Mouse (Mus musculus): ENCODE results near the gene Gm21969. TPM values are rescaled to one million over a fixed set of nuclear protein-coding genes. Genes with fewer than 3 reads are reported as not detected.

Gm21969 gene
- polyA plus RNA-seq, 2 experiments = 0.03 TPM; not detected in 1

DNA sequence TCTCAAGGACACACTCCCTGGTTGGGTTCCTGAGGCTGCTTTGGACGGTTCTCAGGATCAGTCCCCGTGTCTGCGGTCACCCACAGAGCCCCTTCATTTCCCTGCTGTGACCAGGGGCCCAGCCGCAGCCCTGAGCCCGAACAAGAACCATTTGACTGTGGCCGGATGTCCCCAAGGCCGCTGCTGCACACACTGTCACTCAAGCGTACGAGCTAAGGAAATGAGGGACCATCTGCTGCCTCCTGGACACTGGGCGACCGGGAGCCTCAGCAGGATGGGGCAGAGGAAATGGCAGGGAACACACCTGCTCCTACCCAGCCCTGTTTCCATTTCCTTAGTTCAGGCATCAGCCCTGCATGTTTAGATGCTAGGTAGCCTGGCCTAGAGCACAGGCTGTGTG, 47.9 kb downstream of the Gm21969 start:
- no peaks in the 10 kb centered on the region for H3K36me3 ChIP-seq (ENCODE audit: control insufficient read depth, insufficient read depth, low read length)
- no peaks in the 10 kb centered on the region for H3K27me3 ChIP-seq (ENCODE audit: control insufficient read depth, insufficient read depth, low read length)
- H3K4me3 ChIP-seq (replicated peaks; ENCODE audit: low read length) = no peak overlapping the region
- WGBS = 81% methylated on average over 11 of the region's 11 CpGs
- H3K4me2 ChIP-seq (replicated peaks; ENCODE audit: low read depth, low read length, severe bottlenecking) = no peak overlapping the region
- H3K4me1 ChIP-seq (ENCODE audit: control insufficient read depth, insufficient read depth, low read length) = no peaks in the 10 kb centered on the region
- TF ChIP-seq POLR2A (IDR thresholded peaks at IDR 0.05; ENCODE audit: borderline replicate concordance, extremely low read depth, insufficient read depth, insufficient read length) = no peak
- no peak overlapping the region for H3K9ac ChIP-seq (ENCODE audit: low read depth, low read length, severe bottlenecking)
- DNase-seq (ENCODE audit: low spot score) = no peak
- H3K27ac ChIP-seq (replicated peaks; ENCODE audit: low read depth, low read length) = no peak overlapping the region
- H3K9me3 ChIP-seq (ENCODE audit: control insufficient read depth, low read length) = no peaks in the 10 kb centered on the region
- ATAC-seq (ENCODE audit: low FRiP score, low read depth) = no peak

DNA sequence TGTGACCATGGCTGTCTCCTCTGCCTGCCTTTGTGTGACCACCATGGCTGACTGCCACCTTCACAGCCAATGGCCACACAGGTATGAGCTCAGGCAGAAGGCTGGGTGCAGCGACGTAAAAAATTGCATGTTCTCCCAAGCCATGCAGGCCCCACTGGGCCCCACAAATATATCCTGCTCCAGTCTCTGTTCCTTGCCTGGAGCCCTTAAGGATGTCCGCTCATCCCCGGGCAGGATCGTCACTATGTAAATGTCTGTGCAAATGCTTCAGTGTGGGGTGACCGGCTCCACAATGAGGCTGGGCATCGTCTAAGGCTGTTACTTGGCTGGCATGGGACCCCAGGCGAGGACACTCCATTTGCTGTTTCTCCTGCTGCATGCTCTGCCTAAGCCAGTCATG, 50.3 kb downstream of the Gm21969 start, which contains the start of gene Tas1r2:
TSS of gene Tas1r2 (plus strand) at position 301 of the 400 bp plus-strand sequence.
- TF ChIP-seq POLR2A (IDR thresholded peaks at IDR 0.05; ENCODE audit: borderline replicate concordance, extremely low read depth, insufficient read depth, insufficient read length) = no peak
- WGBS = 82% methylated on average over 8 of the region's 8 CpGs
- Histone ChIP-seq H3K9me3 (ENCODE audit: control insufficient read depth, low read length) (no peaks in the 10 kb centered on the region), H3K4me2 (replicated peaks; ENCODE audit: low read depth, low read length, severe bottlenecking) (no peak within 1 kb of the TSS), H3K4me1 (ENCODE audit: control insufficient read depth, insufficient read depth, low read length) (no peaks in the 10 kb centered on the region), H3K27me3 (ENCODE audit: control insufficient read depth, insufficient read depth, low read length) (no peaks in the 10 kb centered on the region), H3K36me3 (ENCODE audit: control insufficient read depth, insufficient read depth, low read length) (no peaks in the 10 kb centered on the region), H3K9ac (ENCODE audit: low read depth, low read length, severe bottlenecking) (no peak within 1 kb of the TSS), H3K27ac (replicated peaks; ENCODE audit: low read depth, low read length) (no peak within 1 kb of the TSS), H3K4me3 (replicated peaks; ENCODE audit: low read length) (no peak within 1 kb of the TSS)
- ATAC-seq (ENCODE audit: low FRiP score, low read depth) (no peak), DNase-seq (ENCODE audit: low spot score) (no peak)

DNA sequence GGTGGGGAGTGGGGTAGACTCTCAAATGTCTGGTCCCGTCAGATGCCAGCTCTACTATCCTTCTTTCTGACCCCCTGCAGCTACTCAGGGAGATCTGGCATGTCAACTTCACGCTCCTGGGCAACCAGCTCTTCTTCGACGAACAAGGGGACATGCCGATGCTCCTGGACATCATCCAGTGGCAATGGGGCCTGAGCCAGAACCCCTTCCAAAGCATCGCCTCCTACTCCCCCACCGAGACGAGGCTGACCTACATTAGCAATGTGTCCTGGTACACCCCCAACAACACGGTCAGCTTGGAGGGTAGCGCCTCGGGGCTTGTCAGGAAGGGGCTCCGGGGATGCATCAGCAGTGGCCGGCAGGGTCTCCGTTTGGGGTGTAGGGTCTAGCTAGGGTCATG, 58.9 kb downstream of the Gm21969 start:
- no peak overlapping the region for H3K4me2 ChIP-seq (replicated peaks; ENCODE audit: low read depth, low read length, severe bottlenecking)
- no peaks in the 10 kb centered on the region for H3K4me1 ChIP-seq (ENCODE audit: control insufficient read depth, insufficient read depth, low read length)
- ATAC-seq (ENCODE audit: low FRiP score, low read depth) = no peak
- no peak overlapping the region for H3K27ac ChIP-seq (replicated peaks; ENCODE audit: low read depth, low read length)
- no peak for DNase-seq (ENCODE audit: low spot score)
- H3K36me3 ChIP-seq (ENCODE audit: control insufficient read depth, insufficient read depth, low read length) = no peaks in the 10 kb centered on the region
- WGBS = 84% methylated on average over 14 of the region's 14 CpGs
- no peaks in the 10 kb centered on the region for H3K27me3 ChIP-seq (ENCODE audit: control insufficient read depth, insufficient read depth, low read length)
- TF ChIP-seq POLR2A (IDR thresholded peaks at IDR 0.05; ENCODE audit: borderline replicate concordance, extremely low read depth, insufficient read depth, insufficient read length) = no peak
- no peak overlapping the region for H3K4me3 ChIP-seq (replicated peaks; ENCODE audit: low read length)
- H3K9me3 ChIP-seq (ENCODE audit: control insufficient read depth, low read length) = 0 out of 2 replicates have a peak, but pooled peaks cover 2% of the 10 kb centered on the region
- no peak overlapping the region for H3K9ac ChIP-seq (ENCODE audit: low read depth, low read length, severe bottlenecking)

DNA sequence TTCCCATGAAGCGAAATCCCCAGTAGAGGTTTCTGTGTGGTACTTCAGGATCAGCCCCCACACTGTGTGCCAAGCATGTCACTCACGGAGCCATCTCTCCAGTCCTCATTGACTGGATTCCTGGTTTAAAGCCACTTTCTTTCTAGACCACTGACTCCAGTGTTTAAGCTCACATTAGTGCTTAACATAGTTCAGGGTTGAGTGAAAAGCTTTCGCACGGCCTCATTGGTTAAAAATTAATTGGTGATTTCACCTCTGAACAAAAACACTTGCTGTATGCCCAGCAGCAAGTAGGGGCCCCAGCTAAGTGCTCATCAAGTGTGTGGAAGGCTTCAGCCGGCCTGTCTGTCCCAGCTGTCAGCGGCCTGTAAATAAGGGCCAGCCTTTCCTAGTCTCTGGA, 64.6 kb downstream of the Gm21969 start:
- no peak for ATAC-seq (ENCODE audit: low FRiP score, low read depth)
- H3K4me1 ChIP-seq (ENCODE audit: control insufficient read depth, insufficient read depth, low read length) = no peaks in the 10 kb centered on the region
- DNase-seq (ENCODE audit: low spot score) = no peak
- H3K36me3 ChIP-seq (ENCODE audit: control insufficient read depth, insufficient read depth, low read length) = no peaks in the 10 kb centered on the region
- H3K4me3 ChIP-seq (replicated peaks; ENCODE audit: low read length) = no peak overlapping the region
- H3K27me3 ChIP-seq (ENCODE audit: control insufficient read depth, insufficient read depth, low read length) = no peaks in the 10 kb centered on the region
- WGBS = 73% methylated on average over 6 of the region's 6 CpGs
- no peak overlapping the region for H3K9ac ChIP-seq (ENCODE audit: low read depth, low read length, severe bottlenecking)
- no peaks in the 10 kb centered on the region for H3K9me3 ChIP-seq (ENCODE audit: control insufficient read depth, low read length)
- no peak overlapping the region for H3K4me2 ChIP-seq (replicated peaks; ENCODE audit: low read depth, low read length, severe bottlenecking)
- no peak overlapping the region for H3K27ac ChIP-seq (replicated peaks; ENCODE audit: low read depth, low read length)
- no peak for TF ChIP-seq POLR2A (IDR thresholded peaks at IDR 0.05; ENCODE audit: borderline replicate concordance, extremely low read depth, insufficient read depth, insufficient read length)

DNA sequence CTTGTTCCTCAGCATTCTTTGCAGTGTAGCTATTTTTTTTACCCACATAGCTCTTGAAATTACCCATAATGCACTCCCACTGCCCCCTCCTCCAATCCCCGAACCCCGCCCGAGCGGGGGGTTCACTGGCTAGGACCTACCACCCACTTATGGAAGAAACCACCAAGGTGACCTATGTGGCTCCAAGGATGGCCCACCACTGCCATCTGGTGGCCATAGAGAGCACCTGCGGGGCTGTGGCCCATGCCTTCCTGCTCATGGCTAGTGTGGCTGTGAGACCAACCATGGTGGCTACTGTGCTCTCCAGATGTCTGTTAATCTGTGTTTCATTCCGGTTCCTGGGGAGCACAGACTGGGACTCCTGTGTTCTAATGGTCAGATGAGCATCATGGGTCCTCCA, 66.9 kb downstream of the Gm21969 start:
- Histone ChIP-seq H3K4me3 (replicated peaks; ENCODE audit: low read length) (no peak overlapping the region), H3K9ac (ENCODE audit: low read depth, low read length, severe bottlenecking) (no peak overlapping the region), H3K4me1 (ENCODE audit: control insufficient read depth, insufficient read depth, low read length) (no peaks in the 10 kb centered on the region), H3K36me3 (ENCODE audit: control insufficient read depth, insufficient read depth, low read length) (no peaks in the 10 kb centered on the region), H3K27ac (replicated peaks; ENCODE audit: low read depth, low read length) (no peak overlapping the region), H3K27me3 (ENCODE audit: control insufficient read depth, insufficient read depth, low read length) (no peaks in the 10 kb centered on the region), H3K9me3 (ENCODE audit: control insufficient read depth, low read length) (no peaks in the 10 kb centered on the region), H3K4me2 (replicated peaks; ENCODE audit: low read depth, low read length, severe bottlenecking) (no peak overlapping the region)
- WGBS = 16% methylated on average over 6 of the region's 6 CpGs
- no peak for TF ChIP-seq POLR2A (IDR thresholded peaks at IDR 0.05; ENCODE audit: borderline replicate concordance, extremely low read depth, insufficient read depth, insufficient read length)
- DNase-seq (ENCODE audit: low spot score) = peak; percentile 66
- no peak for ATAC-seq (ENCODE audit: low FRiP score, low read depth)

DNA sequence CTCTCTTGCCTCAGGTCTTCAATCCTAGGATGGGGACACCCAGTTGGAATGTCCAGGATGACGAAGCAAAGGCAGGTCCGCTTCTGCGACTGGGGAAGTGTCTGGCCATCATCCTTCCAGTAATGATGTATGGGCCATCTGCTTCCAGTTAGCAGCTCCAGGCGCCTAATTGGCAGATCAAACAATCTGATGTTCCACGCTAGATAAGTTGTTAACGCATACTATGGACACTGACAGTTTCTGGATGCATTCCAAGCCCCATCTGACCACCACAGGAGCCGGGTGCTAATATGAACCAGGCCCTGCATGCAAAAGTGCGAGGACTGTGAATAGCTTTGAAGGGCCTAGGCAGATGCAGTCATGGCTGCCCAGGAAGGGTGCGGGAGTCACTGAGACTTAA, 72.7 kb downstream of the Gm21969 start:
- H3K4me3 ChIP-seq (replicated peaks; ENCODE audit: low read length) = no peak overlapping the region
- H3K4me1 ChIP-seq (ENCODE audit: control insufficient read depth, insufficient read depth, low read length) = no peaks in the 10 kb centered on the region
- DNase-seq (ENCODE audit: low spot score) (no peak), ATAC-seq (ENCODE audit: low FRiP score, low read depth) (no peak)
- H3K36me3 ChIP-seq (ENCODE audit: control insufficient read depth, insufficient read depth, low read length) = no peaks in the 10 kb centered on the region
- TF ChIP-seq POLR2A (IDR thresholded peaks at IDR 0.05; ENCODE audit: borderline replicate concordance, extremely low read depth, insufficient read depth, insufficient read length) = no peak
- no peak overlapping the region for H3K4me2 ChIP-seq (replicated peaks; ENCODE audit: low read depth, low read length, severe bottlenecking)
- H3K27ac ChIP-seq (replicated peaks; ENCODE audit: low read depth, low read length) = no peak overlapping the region
- no peaks in the 10 kb centered on the region for H3K27me3 ChIP-seq (ENCODE audit: control insufficient read depth, insufficient read depth, low read length)
- no peak overlapping the region for H3K9ac ChIP-seq (ENCODE audit: low read depth, low read length, severe bottlenecking)
- H3K9me3 ChIP-seq (ENCODE audit: control insufficient read depth, low read length) = peaks cover 3% of the 10 kb centered on the region; the same call in 1 of the 2 replicates
- WGBS = 25% methylated on average over 9 of the region's 9 CpGs

Measured in limb, embryonic 14.5 days (tissue).